Mouse (Mus musculus): ENCODE measurements around the gene Kcnj12.

- TF ChIP-seq POLR2A (IDR thresholded peaks at IDR 0.05; ENCODE audit: low read depth, low read length) (no peak), CTCF (conservative IDR thresholded peaks at IDR 0.05; ENCODE audit: insufficient read depth, insufficient read length, low read depth, low read length) (no peak)
Observed at GRCm38 (mm10) chr11:61031137-61031536, 8.8 kb downstream of the Kcnj12 start.
